Mouse (Mus musculus) stomach, embryonic 14.5 days (tissue): Measurements from ENCODE around the gene Hspb6. TPM values are rescaled to one million over a fixed set of nuclear protein-coding genes. Genes with fewer than 3 reads are reported as not detected.

Experiments used
- ATAC-seq: fragments of 200-750 bp; cut with Nextera tagmentation; 2 replicates; pipeline ENCODE4 v1.8.0; 2017; ENCODE audit warnings: low read depth, moderate TSS enrichment; ENCODE audit not compliant: insufficient number of reproducible peaks, insufficient read depth, low FRiP score
- H3K27ac ChIP-seq: fragments of 300-500 bp; sonication (generic); 2 replicates; pipeline ENCODE4 v1.5.1; 2014; ENCODE audit warnings: mild to moderate bottlenecking, low read length, moderate library complexity, mixed read lengths
- H3K27me3 ChIP-seq: fragments of 300-500 bp; sonication (generic); 2 replicates; pipeline ENCODE4 v1.6.1; 2014; ENCODE audit warnings: low read length, control low read depth, mixed read lengths; ENCODE audit not compliant: control insufficient read depth, insufficient read depth
- H3K36me3 ChIP-seq: fragments of 300-500 bp; sonication (generic); 2 replicates; pipeline ENCODE4 v1.6.1; 2014; ENCODE audit warnings: mild to moderate bottlenecking, control low read depth, low read length, moderate library complexity, mixed read lengths; ENCODE audit not compliant: control insufficient read depth, insufficient read depth
- H3K4me1 ChIP-seq: fragments of 300-500 bp; sonication (generic); 2 replicates; pipeline ENCODE4 v1.6.1; 2014; ENCODE audit warnings: low read length, control low read depth, mixed read lengths; ENCODE audit not compliant: control insufficient read depth, insufficient read depth
- H3K4me2 ChIP-seq: fragments of 300-500 bp; sonication (generic); replicated peaks from 2 replicates; pipeline ENCODE4 v1.6.1; 2014; ENCODE audit warnings: low read depth, low read length, control low read depth
- H3K4me3 ChIP-seq: fragments of 300-500 bp; sonication (generic); 2 replicates; pipeline ENCODE4 v1.5.1; 2014; ENCODE audit warnings: low read depth, low read length, control low read depth
- H3K9ac ChIP-seq: fragments of 300-500 bp; sonication (generic); replicated peaks from 2 replicates; pipeline ENCODE4 v1.6.1; 2014; ENCODE audit warnings: low read depth, mild to moderate bottlenecking, control low read depth, low read length, moderate library complexity, mixed read lengths
- H3K9me3 ChIP-seq: fragments of 300-500 bp; sonication (generic); 2 replicates; pipeline ENCODE4 v1.6.1; 2016; ENCODE audit warnings: low read depth, low read length, control low read depth; ENCODE audit not compliant: control insufficient read depth
- WGBS: fragments of 180-500 bp; shearing (Covaris S2); extraction: QIAGEN DNeasy Blood & Tissue Kit; methylation state at CpG from one replicate; pipeline ENCODE4 v1.1.7; 2014; 5-methylcytosine and 5-hydroxymethylcytosine counted together
- polyA plus RNA-seq: library from polyadenylated mRNA; unstranded; fragments of >200 nt; fragmentation: Nextera tagmentation; extraction: Ambion mirVana; gene quantifications from 2 replicates; pipeline ENCODE4 v1.2.1, GENCODE M21; 2014

Gene Hspb6
- polyA plus RNA-seq, 1 experiment from 2014 or later, result 47.3 TPM

GRCm38 (mm10) chr7:30540572-30540971, 11.4 kb upstream of the Hspb6 start:
- no peaks in the 10 kb centered on the region for H3K27me3 ChIP-seq
- H3K4me2 ChIP-seq, result no peak overlapping the region
- no peak overlapping the region for H3K9ac ChIP-seq
- peaks cover 4% of the 10 kb centered on the region; the same call in 1 of the 2 replicates for H3K36me3 ChIP-seq
- ATAC-seq, result no peak
- no peaks in the 10 kb centered on the region for H3K9me3 ChIP-seq
- H3K4me3 ChIP-seq, result no peak overlapping the region
- H3K4me1 ChIP-seq, result peaks cover 2% of the 10 kb centered on the region; the same call in 1 of the 2 replicates
- WGBS, result 85% methylated on average over 7 of the region's 7 CpGs
- no peak overlapping the region for H3K27ac ChIP-seq

GRCm38 (mm10) chr7:30544327-30544726, 7.7 kb upstream of the Hspb6 start:
- Histone ChIP-seq H3K4me3 (no peak overlapping the region), H3K4me1 (no peaks in the 10 kb centered on the region), H3K9ac (no peak overlapping the region), H3K27me3 (no peaks in the 10 kb centered on the region), H3K36me3 (peaks cover 16% of the 10 kb centered on the region; the same call in 1 of the 2 replicates), H3K4me2 (no peak overlapping the region), H3K9me3 (no peaks in the 10 kb centered on the region), H3K27ac (no peak overlapping the region)
- WGBS, result 92% methylated on average over 2 of the region's 2 CpGs
- no peak for ATAC-seq

- no peak overlapping the region for H3K4me2 ChIP-seq
- H3K27me3 ChIP-seq, result no peaks in the 10 kb centered on the region
- no peak overlapping the region for H3K9ac ChIP-seq
- no peak for ATAC-seq
- 88% methylated on average over 2 of the region's 2 CpGs for WGBS
- no peaks in the 10 kb centered on the region for H3K9me3 ChIP-seq
- no peak overlapping the region for H3K27ac ChIP-seq
- peaks cover 11% of the 10 kb centered on the region; the same call in 1 of the 2 replicates for H3K36me3 ChIP-seq
- H3K4me3 ChIP-seq, result no peak overlapping the region
- H3K4me1 ChIP-seq, result peaks cover 12% of the 10 kb centered on the region; the same call in 1 of the 2 replicates
Observed at GRCm38 (mm10) chr7:30549880-30550279, 2.1 kb upstream of the Hspb6 start.

- H3K9ac ChIP-seq, result no peak overlapping the region
- H3K4me2 ChIP-seq, result no peak overlapping the region
- H3K27me3 ChIP-seq, result no peaks in the 10 kb centered on the region
- H3K27ac ChIP-seq, result no peak overlapping the region
- WGBS, result 97% methylated on average over 1 of the region's 1 CpGs
- ATAC-seq, result no peak
- peaks cover 12% of the 10 kb centered on the region; the same call in 1 of the 2 replicates for H3K4me1 ChIP-seq
- no peaks in the 10 kb centered on the region for H3K9me3 ChIP-seq
- peaks cover 18% of the 10 kb centered on the region; the same call in 1 of the 2 replicates for H3K36me3 ChIP-seq
- H3K4me3 ChIP-seq, result no peak overlapping the region
Observed at GRCm38 (mm10) chr7:30550603-30551002, 1.4 kb upstream of the Hspb6 start.

- Histone ChIP-seq H3K4me2 (peak overlapping the region; percentile 38), H3K9ac (peak overlapping the region; percentile 62), H3K36me3 (peaks cover 16% of the 10 kb centered on the region; the same call in 1 of the 2 replicates), H3K9me3 (no peaks in the 10 kb centered on the region), H3K4me3 (peak overlapping the region; percentile 59), H3K27ac (peak overlapping the region; percentile 97), H3K27me3 (no peaks in the 10 kb centered on the region), H3K4me1 (peaks cover 12% of the 10 kb centered on the region; the same call in 1 of the 2 replicates)
- peak; percentile 51; the same call in 1 of the 2 replicates for ATAC-seq
- WGBS, result 2% methylated on average over 10 of the region's 10 CpGs
Observed at GRCm38 (mm10) chr7:30551445-30552101, 405 bp upstream of the Hspb6 start.

- Histone ChIP-seq H3K27me3 (no peaks in the 10 kb centered on the region), H3K36me3 (peaks cover 23% of the 10 kb centered on the region), H3K4me3 (peak overlapping the region; percentile 59), H3K4me1 (peaks cover 14% of the 10 kb centered on the region; the same call in 1 of the 2 replicates), H3K9me3 (no peaks in the 10 kb centered on the region), H3K27ac (peak overlapping the region; percentile 87), H3K9ac (peak overlapping the region; percentile 54), H3K4me2 (peak overlapping the region; percentile 97)
- 5% methylated on average over 23 of the region's 23 CpGs for WGBS
- no peak for ATAC-seq
Observed at GRCm38 (mm10) chr7:30553021-30553589, 1.1 kb downstream of the Hspb6 start.

GRCm38 (mm10) chr7:30553810-30554584, 2.0 kb downstream of the Hspb6 start:
- Histone ChIP-seq H3K9me3 (no peaks in the 10 kb centered on the region), H3K36me3 (peaks cover 21% of the 10 kb centered on the region), H3K4me1 (peaks cover 22% of the 10 kb centered on the region; the same call in 1 of the 2 replicates), H3K4me2 (peak overlapping the region; percentile 97), H3K4me3 (peak overlapping the region; percentile 59), H3K9ac (peak overlapping the region; percentile 54; the same call in 1 of the 2 replicates), H3K27ac (no peak overlapping the region), H3K27me3 (no peaks in the 10 kb centered on the region)
- no peak for ATAC-seq
- WGBS, result 82% methylated on average over 22 of the region's 22 CpGs

GRCm38 (mm10) chr7:30556894-30557536, 5.0 kb downstream of the Hspb6 start:
- 94% methylated on average over 18 of the region's 18 CpGs for WGBS
- no peaks in the 10 kb centered on the region for H3K27me3 ChIP-seq
- H3K9ac ChIP-seq, result no peak overlapping the region
- no peak for ATAC-seq
- no peaks in the 10 kb centered on the region for H3K9me3 ChIP-seq
- peaks cover 20% of the 10 kb centered on the region for H3K36me3 ChIP-seq
- no peak overlapping the region for H3K4me2 ChIP-seq
- no peak overlapping the region for H3K27ac ChIP-seq
- peaks cover 20% of the 10 kb centered on the region; the same call in 1 of the 2 replicates for H3K4me1 ChIP-seq
- H3K4me3 ChIP-seq, result no peak overlapping the region
